Mouse (Mus musculus): Measurements from ENCODE around the gene Smc3.
"Not testable (repeated sequence)": the region's sequence is repeated elsewhere in the genome, so short reads cannot be mapped to it uniquely, and the experiment has no call there.

The Smc3 gene

DNA sequence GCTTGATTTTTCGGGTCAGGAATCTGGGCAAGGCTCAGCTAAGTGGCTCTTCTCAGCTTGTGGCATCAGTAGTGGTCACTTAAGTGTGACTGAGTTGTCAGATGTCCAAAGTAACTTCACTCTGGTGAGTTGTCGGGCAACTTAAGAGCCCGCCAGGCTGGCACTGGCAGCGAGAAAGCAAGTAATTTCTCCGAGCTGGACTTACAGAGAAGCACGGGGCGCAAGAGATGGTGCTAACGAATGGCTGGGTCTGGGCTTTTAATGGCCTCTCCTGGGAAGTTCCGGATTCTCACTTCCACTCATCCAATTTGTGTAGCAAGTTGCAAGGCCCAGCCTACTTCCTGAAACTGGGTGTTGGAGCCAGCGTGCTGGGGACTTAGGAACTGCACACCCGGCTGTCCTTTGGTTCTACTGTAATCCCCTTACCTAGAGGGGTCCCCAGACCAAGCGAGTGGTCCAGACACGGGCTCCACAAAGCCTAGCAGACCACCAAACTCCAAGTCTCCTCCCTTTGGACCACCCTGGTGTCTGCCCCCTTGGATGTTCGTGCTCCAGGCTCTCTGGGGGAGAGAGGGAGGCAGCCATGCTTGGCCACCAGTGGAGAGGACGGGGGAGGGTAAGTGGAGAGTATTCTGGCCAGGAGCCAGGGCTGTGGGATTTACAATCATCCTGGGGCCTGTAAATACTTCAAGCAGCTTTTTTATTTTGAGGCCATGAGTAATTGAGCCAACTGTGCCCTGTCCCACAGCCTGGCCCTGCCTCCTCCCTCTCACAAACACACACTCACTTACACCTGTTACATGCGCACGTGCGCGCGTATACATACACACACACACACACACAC, 53.6 kb downstream of the Smc3 start:
- DNase-seq (ENCODE audit: extremely low spot score, low spot score), result peak; percentile 44

DNA sequence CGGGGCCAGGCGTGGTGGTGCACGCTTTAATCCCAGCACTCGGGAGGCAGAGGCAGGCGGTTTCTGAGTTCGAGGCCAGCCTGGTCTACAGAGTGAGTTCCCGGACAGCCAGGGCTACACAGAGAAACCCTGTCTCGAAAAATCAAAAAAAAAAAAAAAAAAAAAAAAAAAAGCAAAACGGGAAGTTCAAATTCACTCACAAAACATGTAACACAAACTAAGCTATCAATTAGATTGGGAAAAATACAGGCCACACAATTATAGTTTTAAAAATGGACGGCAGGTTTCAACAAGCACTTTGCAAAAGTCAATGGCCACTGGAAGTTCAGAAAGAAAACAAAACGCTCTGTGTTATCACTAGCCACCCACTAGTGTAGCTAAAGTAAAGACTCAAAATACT, 56.2 kb downstream of the Smc3 start:
- DNase-seq (ENCODE audit: extremely low spot score, low spot score), result not testable (repeated sequence)

DNA sequence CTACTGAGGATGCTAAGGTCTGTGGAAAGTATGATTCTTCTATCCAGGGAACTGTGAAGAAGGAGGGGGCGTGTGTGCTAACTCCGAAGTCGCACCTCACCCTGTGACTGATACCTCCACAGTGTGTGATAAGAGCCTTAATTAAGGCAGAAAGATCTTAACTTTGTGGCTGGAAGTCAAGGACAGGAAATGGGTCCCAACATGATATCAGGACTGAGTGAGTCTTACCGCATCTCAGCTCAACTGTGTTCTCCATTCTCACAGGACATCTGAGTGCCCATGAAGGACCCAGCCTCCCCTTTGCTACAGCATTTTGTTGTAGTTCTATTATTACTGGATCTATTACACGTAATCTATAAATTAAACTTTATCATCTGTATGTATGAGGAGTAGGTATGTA, 57.2 kb downstream of the Smc3 start:
- no peak for DNase-seq (ENCODE audit: extremely low spot score, low spot score)

DNA sequence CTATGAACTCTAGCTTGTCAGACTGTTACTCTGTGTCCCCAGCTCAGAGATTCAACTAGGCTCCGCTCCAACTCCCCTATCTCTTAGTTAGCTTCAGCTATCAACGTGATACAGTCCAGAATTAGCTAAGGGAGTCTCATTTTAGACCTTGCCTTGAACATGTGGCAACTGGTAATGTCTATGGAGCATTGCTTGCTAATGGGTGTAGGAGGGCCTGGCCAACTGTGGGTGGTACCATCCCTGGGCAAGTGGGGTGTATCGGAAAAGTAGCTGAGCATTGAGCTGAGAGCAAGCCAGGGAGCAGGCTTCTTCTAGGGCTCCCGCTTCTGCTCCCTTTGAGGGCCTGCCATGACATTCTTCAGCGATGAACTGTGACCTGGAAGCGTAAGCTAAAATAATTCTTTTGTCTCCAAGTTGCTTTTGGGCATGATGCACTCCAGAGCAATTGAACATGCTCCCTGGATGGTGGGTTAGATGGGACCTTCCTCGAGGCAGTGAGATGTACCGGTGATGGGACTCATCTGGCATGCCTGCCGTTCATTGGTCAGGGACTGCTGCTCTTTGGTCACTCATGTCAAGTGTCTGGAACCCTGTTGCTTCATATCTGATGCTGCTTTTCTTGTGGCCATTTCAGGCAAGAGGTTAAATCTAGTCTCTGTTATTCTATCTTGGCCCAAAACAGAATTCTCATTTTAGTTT, 60.7 kb downstream of the Smc3 start:
- no peak for DNase-seq (ENCODE audit: extremely low spot score, low spot score)

DNA sequence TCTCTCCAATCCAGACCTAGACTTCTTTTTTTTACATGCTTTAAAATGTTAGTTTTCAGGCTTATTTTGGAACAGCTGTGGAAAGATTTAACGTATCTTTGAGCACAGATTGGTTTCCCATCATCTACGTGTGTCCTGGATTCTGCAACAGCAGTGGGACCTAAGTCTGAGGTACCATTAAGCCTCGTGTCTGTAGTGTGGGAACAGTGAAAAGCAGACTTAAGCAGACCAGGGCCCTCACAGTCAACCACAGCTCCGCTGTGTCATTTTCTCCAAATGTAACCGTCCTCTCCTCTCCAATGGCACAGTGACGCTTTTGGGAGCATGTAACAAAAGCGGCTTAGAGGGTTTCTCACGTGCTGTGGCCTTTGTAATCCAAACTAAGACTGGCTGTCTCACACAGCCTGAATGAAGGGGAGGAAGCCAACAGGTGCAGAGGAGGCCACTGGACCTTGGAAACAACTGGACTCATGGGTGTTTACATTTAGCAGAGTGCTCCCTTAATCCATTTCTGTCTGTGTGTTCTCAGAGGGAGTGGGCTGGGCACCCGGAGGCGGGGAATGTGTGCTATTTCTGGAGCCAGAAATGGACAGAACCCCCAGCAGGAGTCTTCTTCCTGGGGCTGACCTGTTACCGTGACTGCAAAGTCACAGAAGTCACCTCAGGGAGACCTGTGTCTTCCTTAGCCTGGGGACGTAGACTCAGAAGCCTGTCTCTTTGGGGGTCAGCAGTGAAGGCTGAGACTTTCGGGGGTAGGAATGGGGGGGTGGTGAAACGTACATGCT, 61.9 kb downstream of the Smc3 start:
- no peak for DNase-seq (ENCODE audit: extremely low spot score, low spot score)

DNA sequence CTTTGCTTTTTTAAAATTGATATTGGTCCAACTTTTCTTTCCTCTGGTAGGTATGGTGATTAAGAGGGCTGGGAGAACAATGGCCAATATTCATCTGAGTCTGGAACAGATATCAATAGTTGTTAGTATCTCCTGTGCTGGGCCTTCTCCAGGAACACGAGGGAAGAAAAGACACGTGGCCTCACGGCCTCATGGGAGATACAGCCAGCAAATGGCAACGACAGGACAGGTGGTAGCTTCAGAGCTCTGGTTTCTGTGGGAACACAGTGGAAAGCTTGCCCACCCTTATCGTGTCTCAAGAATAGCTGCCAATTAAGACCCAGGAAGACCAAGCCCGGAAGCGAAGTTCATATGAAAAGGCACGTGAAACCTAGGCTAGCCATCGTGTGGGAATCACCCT, 64.6 kb downstream of the Smc3 start:
- no peak for DNase-seq (ENCODE audit: extremely low spot score, low spot score)

DNA sequence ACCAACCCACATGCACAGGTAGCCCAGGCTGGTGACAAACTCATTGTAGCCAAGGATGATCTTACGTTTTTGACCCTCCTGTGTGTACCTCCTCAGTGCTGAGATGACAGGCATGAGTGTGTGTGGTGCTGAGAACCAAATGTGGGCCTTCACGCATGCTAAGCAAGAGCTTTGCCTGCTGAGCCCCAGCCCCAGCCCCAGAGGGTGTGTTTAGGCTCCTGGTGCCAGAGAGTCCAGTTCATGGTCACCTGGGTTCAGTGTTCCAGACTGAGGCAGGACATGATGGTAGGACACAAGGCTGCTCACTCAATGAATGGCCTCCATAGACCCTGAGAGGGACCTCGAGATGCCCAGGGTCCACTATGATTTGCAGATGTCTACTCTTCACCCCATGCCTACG, 65.2 kb downstream of the Smc3 start:
- no peak for DNase-seq (ENCODE audit: extremely low spot score, low spot score)

DNA sequence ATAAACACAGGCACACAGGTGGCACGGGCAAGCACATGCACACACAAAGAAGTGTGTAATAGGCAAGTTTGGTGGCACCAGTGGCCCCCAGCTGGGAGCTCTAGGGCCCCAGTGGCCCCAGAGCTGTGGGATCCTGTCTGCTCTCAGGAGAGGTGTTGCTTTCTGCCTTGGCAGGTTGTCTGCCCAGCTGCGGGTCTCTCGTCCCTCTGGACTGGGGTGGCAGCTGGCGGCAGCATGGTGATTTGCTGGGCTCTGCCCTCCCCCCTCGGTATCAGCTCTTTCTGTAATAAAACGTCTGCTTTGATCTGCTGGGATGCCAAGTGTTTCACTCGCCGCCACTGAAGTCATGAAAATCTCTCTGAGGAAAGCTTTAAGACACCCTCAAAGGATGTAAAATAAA, 66.5 kb downstream of the Smc3 start:
- no peak for DNase-seq (ENCODE audit: extremely low spot score, low spot score)

DNA sequence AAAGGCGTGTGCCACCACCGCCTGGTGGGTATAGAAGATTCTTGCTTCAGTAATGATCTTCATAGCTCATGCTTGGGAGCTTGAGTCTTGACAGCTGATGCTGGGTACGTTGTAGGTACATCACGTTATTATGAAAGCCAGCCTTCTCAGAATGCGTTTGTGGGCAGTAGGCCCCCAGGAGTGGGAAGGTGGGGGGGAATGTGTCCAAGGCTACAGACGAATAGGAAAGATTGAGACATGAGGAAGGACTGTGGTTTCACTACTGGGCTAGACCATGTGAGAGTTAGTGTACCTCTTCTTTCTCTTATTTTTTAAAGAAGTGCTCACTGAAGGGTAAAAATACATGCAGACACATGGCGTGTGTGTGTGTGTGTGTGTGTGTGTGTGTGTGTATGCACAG, 68.6 kb downstream of the Smc3 start:
- DNase-seq (ENCODE audit: extremely low spot score, low spot score), result no peak

DNA sequence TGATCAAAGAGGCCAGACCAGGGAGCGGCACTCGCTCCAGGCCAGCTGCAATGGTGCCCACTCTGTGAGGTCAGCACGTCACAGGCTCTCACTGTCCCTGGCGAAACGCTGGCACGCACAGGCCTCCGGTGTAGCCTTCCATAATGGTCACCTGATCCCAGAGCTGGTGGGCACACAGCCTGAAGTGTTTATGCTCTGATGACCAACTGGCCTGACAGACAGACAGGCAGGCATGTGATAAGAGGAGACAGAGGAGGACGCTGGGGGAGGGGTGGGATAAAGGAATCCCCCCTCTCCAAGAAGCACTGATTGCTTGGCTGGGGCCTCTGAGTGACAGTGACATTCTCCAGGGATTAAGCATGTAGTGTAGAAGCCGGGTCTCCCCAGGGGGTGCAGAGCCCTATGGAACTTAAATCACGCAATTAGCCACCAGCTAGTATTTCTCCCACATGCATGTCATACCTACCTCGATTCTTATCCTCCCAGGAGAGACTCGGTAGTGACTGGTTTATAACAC, 70.5 kb downstream of the Smc3 start:
- no peak for DNase-seq (ENCODE audit: extremely low spot score, low spot score)

DNA sequence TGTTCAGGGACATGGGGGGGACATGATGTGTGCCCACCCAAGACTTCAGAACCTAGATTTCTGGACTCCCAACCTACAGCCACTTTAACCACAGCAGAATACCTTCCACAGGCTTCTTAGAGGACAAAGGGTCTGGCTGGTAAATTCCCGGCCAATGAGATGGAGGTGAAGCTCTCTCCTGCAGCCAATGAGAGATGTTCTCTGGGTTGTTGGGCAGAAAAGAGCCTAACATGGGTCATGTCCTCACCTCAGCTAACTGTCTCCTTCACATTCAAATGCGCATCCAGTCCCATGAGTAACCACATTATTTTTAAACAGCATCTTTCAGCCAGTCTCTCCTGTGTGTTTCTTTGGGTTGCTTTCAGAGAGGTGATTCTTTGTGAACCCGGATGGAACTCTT, 71.2 kb downstream of the Smc3 start:
- DNase-seq (ENCODE audit: extremely low spot score, low spot score), result no peak

DNA sequence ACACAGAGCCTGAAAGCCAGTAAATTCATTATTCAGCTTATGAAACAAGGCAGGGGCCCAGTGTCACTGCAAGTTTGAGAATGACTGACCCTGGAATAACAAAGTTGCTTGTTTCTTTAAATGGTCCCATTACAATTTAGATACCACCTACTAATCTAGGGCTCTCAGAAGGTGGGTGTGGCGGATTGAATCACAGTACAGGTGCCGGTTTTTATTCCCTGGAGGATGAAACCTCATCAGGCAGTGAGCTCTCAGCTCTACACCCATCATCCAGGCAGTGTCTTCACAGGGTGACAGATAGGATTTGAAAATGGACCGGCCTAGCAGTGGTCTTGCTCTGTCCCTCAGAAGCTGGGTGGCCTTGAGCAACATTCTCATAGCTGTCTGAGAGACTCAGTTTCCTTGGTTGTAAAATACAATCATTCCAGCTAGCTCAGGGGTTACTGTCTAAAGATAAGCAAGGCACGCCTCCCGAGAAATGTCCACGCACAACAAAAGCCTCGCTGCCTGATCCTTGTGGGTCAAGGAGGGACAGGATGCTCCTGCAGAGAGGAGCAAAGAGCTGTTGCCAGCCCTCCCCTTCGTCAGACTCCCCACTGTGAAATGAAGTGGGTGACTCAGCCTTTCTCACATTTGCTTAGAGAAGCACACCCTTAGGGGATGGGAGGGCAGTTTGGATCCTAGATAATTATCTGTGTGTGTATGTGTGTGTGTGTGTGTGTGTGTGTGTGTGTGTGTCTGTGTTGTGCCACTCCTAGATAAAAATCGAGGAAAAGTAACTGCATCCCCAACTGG, 74.1 kb downstream of the Smc3 start:
- no peak for DNase-seq (ENCODE audit: extremely low spot score, low spot score)

DNA sequence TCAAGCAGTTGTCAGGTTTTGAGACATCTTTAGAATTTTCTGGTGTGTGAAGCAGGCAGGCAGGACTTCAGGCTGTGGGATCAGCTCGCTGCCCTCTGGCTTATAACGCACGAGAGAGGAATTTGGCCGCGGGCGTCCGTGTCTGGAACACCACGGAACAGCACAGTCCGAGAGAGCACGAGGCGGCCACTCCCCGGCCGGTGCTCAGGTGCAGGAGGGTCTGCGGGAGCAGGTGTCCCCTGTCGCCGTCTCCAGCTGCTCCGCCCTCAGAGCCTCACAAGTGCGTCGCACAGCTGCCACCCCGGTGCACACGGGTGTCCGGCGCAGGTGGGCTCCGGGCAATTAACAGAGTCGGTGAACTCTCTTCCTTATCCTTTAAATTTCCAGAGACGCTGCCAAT, 76.0 kb downstream of the Smc3 start:
- peak; percentile 53 for DNase-seq (ENCODE audit: extremely low spot score, low spot score)

DNA sequence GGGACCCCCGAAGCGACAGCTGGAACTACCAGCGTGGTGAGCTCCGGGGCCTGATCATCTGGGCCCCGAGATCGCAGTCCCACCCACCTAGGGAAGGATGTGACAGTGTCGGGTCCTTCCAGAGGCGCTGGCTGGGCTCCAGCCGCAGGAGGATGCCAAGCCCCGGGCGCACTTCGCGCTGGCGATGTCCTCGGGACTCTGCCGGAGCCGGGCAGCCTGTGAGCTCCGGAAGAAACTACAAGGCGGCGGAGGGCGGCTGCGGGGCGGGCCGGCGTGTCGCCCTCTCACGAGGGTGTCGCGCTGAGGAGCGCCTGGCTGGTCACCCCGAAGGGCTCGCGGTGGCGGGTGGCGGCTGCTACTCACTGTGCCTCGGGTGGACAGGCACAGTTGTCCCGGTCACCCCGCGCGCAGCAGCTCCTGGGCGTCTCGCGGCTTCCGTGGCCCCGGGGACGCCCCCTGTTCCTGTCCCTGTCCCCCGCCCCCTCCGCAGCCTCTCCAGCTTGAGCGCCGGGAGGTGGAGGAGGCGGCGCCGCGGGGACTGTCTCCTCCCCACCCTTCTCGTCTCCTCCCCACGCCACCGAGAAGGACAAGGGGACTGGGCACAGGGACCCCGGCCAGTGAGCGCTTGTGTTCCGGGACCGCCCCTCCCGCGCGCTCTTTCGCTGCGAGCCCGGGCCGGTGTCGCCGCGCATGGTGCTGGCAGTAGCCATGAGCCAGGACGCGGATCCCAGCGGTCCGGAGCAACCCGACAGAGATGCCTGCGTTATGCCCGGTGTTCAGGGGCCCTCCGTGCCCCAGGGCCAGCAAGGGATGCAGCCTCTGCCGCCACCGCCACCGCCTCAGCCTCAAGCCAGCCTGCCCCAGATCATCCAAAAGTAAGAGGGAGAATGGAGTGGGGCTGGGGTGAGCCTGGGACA, 76.8 kb downstream of the Smc3 start, which contains the start of gene Rbm20:
Gene Rbm20 (plus strand): TSS at position 589 of the 917 bp plus-strand sequence.
- peak; percentile 75 for DNase-seq (ENCODE audit: extremely low spot score, low spot score)

DNA sequence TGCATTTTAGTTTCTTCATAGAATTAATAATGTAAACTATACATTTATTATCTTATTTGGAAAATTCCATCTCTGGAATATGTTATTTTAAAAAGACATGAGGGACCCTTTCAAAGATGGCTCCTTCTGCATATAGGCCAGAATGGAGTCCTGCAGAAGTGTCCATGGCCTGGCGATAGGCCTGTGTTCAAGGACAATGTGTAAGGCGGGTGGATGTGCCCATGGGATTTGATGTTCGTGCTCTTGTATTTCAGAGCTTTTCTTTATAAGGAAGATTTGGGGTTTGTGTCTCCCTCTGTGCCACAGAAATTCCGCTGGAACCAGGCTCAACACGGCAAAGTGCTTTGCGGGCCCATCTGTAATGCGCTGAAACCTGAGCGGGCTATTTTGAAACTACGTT, 79.0 kb downstream of the Smc3 start:
- DNase-seq (ENCODE audit: extremely low spot score, low spot score), result no peak

DNA sequence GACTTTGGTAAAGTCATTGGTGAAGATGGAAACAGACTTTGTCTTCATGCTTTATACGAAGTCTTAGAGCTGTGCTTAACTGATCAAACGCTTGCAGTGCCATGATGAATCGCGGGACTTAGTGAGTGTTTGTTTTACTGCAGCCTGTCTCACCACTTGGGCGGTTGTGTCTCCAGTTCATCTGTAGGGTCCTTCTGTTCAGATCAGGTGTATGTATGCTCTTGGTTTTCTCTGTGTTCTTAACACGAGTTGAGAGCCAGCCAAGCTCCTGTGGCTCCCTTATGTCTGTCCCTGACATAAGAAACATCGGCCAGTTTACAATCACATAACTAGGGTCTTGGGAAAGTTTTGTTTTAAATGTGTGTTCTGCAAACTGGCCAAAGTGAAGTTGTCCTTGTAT, 79.8 kb downstream of the Smc3 start:
- DNase-seq (ENCODE audit: extremely low spot score, low spot score), result no peak

DNA sequence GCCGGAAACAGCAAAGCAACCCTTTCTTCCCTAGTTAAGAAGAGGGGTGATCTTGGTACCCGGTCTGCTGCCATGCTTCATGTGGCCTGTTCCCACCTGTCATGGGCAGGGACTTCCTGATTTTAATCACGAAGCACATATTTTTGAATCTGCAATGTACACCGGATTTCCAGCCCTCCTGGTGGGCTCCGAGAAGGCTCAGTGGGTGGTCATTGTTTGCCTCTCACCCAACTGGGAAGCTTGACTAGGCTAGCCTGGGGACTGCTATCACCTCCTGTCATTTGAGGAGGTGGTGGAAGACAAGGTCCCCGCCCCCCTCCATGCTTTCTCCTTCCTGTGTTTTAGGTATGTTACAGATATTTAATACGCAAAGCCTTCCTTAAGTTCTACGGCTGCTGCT, 82.2 kb downstream of the Smc3 start:
- no peak for DNase-seq (ENCODE audit: extremely low spot score, low spot score)

DNA sequence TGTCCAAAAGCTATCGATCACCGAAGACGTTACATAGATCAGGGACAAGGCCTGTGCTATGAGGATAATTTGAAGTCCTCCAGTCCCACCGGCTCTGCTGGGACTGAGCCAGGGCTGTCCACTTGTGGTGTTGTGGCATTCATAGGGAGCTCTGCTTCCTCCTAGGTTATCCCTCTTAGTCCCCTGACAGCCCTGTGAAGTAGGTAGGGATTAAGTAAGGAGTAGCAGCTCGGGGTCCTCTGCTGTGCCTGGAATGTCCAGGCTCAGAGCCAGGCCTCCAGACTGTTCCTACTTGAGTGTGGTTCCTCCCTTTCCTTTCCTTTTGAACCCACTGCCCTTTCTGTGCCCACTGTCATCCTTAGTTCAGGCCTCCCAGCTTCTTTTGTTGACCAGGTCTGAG, 87.4 kb downstream of the Smc3 start:
- no peak for DNase-seq (ENCODE audit: extremely low spot score, low spot score)

DNA sequence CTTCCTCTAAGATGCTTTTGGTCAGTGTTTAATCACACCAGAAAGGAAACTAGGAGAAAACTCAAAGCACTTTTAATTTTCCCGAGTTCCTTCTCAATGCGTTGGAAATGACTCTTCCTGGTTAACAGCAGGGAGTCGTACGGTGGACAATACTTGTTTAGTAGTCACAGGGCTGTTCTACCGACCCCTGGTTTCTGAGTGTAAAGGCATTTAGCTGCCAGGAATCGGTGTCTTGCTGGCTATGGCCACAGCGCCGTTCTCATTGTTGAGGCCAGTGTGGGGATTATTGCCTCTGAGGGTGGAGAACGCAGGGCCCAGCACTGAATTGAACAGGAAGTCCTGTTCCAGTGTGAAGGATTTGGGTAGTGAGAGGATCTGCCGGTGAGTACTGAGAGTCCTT, 90.6 kb downstream of the Smc3 start:
- DNase-seq (ENCODE audit: extremely low spot score, low spot score), result no peak

DNA sequence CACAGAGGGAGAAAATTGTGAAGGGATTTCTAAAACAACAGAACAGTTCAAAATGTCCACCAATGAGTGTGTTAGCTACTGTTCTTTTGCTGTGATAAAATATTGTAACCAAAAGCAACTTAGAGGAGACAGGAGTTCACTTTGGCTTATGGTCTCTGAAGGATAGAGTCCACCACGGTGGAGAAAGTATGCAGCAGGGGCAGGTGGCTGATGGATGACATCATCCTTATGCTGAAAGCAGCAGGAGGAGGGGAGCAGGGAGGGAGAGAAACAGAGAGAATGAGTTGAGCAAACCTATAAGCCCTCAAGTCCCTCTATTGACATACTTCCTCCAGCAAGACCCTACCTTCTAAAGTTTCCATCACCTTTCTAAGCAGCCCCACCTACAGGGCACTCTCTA, 93.8 kb downstream of the Smc3 start:
- no peak for DNase-seq (ENCODE audit: extremely low spot score, low spot score)
